Mouse (Mus musculus) fat pad, adult 2 months (tissue): ENCODE results near the gene Gm4763.
"Not testable (repeated sequence)": the region's sequence is repeated elsewhere in the genome, so short reads cannot be mapped to it uniquely, and the experiment has no call there.

Experiments used
- DNase-seq: peaks from one replicate; pipeline ENCODE4 v3.0.0-alpha.2; 2011; ENCODE audit warnings: low read depth, low spot score; ENCODE audit errors: extremely low read depth

Gm4763 gene

DNA sequence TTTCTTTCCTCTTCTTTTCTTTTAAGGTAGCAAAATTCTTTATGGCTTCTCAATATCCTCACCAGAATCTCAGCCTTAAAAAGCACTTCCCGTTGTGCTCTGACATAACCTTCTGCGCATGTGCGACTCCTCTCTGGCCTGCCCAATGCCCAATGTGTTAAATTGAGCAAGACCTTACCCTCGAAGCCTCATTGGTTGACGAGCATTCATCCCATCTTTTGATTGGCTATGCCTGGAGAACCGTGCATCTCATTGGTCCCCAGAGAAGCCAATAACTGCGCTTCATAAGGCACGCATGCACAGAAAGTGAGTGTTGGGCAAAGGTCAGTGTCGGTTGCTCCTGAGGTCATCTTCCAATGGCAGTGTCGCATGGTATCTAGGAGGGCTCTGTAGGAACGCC, at the start of gene Gm4763:
Gene Gm4763, minus strand, starts transcription at position 101 of the 400 bp plus-strand sequence.
- DNase-seq = not testable (repeated sequence)

DNA sequence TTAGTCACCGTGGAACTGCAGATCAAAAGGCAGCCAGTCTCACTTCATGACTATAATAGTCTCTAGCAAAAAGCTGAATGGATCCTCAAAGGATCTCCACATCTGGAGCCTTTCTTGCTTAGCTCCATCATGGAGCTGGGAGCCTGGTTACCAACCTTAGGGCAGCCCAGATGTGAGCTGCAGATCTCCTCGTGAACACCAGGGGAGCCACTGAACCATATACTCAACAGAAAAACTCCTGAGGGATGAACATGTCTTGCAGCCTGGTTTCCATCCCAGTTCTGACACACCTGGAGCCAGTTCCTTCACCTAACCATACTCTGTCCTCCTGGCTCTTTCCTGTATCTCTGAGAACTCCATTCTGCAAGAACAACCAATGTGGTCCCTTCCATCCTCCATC, 49.4 kb upstream of the Gm4763 start:
- DNase-seq = no peak

DNA sequence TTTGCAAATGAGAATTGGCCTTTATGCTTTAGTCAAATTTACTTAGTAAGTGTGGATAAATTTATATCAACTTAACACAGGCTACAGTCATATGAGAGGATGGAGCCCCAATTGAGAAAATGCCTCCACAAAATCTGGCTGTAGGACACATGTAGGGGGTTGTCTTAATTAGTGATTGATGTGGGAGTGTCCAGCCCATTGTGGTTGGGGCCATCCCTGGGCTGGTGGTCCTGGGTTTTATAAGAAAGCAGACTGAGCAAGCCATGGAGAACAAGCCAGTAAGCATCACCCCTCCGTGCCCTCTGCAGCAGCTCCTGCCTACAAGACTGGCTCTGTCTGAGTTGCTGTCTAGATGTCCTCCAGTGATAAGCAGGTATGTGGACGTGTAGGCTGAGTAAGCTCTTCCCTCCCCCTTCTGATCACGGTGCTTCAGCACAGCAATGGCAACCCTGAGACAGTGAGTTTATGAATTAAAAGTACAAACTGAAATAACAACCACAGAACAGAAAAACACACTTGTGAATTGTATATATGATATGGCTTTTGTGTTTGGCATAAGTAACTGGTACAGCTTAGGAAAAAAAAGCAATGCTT, 47.3 kb upstream of the Gm4763 start:
- no peak for DNase-seq

DNA sequence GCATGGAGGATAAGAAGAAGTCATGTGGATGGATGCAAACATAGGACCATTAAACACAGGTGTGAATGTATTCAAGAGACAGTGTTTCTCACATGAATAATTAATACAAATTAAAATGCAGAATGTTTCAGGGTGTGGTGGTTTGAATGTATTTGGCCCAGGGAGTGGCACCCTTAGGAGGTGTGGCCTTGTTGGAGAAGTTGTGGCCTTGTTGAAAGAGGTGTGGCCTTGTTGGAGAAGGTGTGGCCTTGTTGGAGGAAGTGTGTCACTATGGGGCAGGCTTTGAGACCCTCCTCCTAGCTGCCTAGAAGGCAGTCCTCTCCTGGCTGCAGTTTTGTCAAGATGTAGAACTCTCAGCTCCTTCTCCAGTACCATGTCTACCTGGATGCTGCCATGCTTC, 44.7 kb upstream of the Gm4763 start:
- DNase-seq = no peak

- DNase-seq = no peak
Measured at GRCm38 (mm10) chr7:24762574-24762973, 35.9 kb upstream of the Gm4763 start.

DNA sequence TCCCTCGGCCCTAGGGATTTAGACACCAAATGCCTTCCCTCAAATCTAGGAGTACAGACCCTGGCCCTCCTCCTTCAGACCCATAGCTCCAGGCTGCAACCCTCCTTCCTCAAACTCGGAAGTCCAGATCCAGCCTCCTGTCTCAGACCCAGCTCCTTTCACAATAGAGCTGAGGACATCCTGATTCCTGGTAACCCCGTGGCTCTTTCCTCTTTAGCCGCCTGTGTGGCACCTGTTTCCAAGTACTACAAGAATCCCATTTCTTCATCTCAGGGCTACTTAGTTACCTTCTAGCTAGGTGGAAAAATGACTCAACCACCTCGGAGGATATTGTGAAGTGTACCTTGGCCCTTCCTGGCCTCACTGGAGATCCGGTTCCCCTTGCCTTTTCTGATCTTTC, 34.5 kb upstream of the Gm4763 start:
- no peak for DNase-seq

GRCm38 (mm10) chr7:24760211-24760610, 33.5 kb upstream of the Gm4763 start, which contains the start of gene Cd177:
Cd177 (minus strand) TSS chr7:24760311.
- no peak for DNase-seq

GRCm38 (mm10) chr7:24758520-24758919, 31.8 kb upstream of the Gm4763 start:
- no peak for DNase-seq

DNA sequence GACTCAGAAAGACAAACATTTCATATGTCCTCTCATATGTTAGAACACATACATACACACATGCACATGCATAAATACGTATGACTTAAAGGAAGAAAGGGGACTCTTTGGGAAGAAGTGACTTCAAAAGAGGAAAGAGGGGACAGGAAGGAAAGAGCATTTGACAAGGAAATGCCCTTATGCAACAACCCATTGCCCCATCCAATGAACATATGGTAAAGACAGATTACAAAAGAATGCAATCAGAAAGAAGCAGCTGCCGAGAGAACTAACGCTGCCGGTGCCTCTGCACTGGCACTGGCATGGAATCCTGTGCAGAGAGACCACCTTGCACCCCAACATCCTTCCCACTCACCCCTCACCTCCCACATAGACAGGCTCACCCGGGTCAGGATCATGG, 26.8 kb upstream of the Gm4763 start:
- DNase-seq = no peak

DNA sequence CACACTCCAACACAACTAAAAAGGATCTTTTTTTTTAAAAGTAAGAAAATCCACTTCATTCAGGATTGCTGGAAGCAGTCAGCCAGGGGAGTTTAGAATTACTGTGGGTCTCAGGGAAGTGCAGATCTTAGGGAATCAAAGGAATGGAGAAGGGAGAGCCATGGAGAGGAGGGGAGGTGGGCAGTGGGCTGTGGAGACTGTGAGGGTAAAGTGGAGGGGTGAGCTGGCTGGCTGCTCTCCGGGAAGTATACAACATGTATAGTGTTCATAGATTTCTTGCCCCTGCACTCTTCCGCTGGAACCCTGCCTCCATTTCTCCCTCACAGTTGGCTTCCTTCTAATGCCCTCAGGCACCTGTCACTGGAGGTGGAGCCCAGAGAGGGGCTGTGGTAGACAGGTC, 24.9 kb upstream of the Gm4763 start:
- DNase-seq = no peak

DNA sequence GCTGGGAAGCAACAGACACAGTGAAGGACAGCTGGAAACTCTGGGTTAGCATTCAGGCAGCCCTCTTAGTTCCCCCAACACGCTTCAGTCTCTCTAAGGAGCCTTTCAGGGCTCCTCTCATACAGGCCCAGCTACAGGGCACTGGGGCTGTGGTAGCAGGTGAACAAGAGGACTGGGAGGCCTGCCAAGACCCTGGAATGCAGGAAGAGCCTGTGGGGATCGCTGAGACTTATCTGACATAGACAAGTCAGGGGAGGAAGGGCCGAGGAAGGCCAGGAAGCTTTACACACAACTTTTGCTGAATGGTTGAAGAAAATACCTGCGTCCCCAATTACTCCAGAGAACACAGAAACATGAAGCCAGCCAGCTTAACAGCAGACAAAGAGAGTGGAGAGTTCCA, 24.0 kb upstream of the Gm4763 start:
- no peak for DNase-seq

DNA sequence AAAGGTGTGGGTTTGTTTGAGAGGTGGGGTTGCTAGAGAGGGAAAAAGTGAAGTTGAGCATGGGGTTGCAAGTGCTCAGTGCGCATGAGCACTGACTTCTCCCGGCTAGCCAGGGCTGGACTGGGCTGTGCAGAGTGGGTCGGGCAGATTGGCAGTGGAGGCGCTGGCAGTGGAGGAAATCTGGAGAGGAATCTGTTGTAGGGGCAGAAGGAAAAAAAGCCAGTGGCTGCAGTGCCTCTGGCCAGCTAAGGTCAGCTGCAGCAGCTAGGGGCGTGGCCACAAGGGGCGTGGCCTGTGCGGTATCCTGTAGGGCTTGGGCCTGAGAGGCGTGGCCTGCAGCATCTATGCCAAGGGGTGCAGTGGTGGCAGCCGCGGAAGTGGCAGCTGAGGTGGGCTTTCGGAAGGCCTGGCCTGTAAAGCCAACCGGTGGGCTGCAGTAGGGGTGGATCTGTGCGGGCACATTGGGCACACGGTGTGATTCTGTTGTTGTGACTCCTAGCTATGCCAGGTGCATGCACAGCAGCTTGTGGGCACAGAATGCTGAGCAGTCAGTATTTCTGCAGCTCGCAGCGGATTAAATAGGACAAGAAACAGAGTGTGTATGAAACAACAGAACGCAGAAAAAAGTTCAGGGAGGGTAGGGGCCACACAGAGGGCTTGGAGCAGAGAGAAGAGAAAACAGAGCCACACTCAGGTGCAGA, 9.4 kb upstream of the Gm4763 start:
- DNase-seq = no peak

DNA sequence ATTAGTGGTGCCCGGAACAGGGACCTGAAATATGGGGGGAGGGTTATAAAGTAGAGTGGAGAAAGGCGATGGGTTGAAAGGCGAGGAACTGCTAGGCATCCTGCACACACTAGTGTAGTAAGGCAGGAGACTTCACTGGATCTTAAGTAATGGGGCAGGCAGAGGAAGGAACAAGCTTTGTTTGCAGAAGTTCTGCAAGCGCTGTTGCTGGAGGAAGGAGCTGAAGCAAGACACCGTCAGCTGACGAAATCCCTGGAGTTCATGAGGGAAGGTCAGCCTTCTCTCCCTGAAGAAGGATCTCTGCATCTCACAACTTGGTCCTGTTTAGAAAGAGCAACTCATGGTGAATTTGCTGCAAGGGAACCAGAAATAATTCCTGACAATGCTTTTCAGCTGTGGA, 11.7 kb downstream of the Gm4763 start:
- DNase-seq = no peak

DNA sequence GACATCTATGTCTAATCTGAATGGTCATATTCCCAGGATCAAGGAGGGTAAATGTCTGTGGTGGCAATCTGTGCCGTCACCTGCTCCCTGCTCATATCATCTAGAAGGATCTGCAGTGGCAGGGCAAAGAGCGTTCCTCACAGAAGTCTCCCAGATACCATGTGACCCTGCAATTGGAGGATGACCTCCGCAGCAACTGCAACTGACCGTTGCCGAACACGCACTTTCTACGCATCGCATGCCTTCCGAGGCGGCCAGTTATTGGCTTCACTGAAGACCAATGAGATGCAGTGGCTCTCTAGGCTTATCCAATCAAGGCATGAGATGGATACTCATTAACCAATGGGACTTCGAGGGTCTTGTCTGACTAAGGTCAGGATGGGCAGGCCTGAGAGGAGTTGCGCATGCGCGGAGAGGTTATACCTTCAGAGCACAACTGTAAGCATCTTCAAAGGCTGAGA, 17.8 kb downstream of the Gm4763 start, which contains the start of gene BC049730:
Gene BC049730, plus strand, starts transcription at position 411 of the 461 bp plus-strand sequence.
- DNase-seq = no peak

DNA sequence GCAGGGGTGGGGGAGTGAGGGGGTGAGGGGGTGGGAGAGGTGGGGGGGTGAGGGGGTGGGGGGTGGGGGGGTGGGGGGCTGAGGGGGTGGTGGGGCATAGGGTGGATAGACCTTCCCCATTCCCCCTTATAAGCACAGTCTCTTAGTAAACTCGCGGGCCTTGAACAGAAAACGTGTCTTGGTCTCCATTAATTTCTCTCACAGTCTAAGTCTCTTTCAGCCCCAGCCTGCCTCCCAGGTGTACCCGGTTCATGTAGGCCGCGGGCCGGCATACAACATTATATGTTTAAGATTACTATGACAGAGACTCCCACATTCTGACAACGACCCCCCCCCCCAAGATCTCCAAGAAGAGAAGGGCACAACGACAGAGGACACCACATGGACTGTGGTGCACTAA, 23.9 kb downstream of the Gm4763 start:
- not testable (repeated sequence) for DNase-seq

- not testable (repeated sequence) for DNase-seq
Measured at GRCm38 (mm10) chr7:24697891-24698290, 28.8 kb downstream of the Gm4763 start.

DNA sequence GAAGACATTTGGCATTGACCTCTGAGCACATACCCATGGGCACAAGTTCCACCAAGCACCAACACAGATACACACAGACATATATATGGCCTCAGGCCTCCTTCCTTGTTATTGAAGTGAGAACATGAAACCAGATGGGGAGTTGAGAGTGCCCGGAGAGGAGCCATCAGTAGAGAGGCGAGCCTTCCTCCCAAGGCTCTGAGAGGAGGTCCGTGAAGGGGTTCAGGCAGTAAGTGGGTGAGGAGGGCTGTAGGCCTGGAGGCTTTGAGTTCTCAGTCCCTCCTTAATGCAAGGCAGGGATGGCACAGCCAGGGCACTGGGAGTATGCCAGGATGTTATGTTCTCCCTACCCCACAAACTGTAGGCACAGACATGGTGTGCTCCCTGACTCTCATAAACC, 34.0 kb downstream of the Gm4763 start:
- DNase-seq = not testable (repeated sequence)

DNA sequence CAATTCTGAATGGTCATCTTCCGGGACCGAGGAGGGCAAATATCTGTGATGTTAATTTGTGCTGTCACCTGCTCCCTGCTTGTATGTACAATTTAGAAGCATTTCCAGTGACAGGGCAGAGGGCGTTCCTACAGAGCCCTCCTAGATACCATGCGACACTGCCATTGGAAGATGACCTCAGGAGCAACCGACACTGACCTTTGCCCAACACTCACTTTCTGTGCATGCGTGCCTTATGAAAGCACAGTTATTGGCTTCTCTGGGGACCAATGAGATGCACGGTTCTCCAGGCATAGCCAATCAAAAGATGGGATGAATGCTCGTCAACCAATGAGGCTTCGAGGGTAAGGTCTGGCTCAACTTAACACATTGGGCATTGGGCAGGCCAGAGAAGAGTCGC, 39.2 kb downstream of the Gm4763 start:
- DNase-seq = not testable (repeated sequence)

- DNase-seq = not testable (repeated sequence)
Measured at GRCm38 (mm10) chr7:24684121-24684520, 42.6 kb downstream of the Gm4763 start.

DNA sequence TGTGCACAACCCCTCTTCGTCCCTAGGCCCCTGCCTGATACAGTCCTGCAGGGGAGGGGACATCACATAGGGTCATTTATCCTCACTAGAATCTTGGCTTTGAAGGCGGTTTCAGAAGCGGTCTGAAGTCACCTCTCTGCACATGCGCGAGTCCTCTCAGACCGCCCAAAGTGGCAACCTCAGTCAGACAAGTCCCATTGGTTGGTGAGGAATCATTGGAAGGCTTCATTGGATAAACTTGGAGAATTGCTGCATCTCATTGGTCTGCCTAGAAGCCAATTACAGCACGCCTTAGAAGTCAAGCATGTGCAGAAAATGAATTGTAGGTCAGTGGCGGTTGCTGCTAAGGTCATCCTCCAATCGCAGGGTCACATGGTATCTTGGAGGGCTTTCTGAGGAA, 50.1 kb downstream of the Gm4763 start, which contains the start of gene Tex101:
Gene Tex101, minus strand, starts transcription at position 101 of the 400 bp plus-strand sequence.
- DNase-seq = no peak

- no peak for DNase-seq
Measured at GRCm38 (mm10) chr7:24671944-24672439, 54.7 kb downstream of the Gm4763 start.
